Mouse (Mus musculus): ENCODE data around the gene Pcbp1. TPM values are rescaled to one million over a fixed set of nuclear protein-coding genes. Genes with fewer than 3 reads are reported as not detected.
A peak's percentile ranks its signal among the peaks of the same experiment; 100 is the strongest.

Gene Pcbp1
- polyA plus RNA-seq, 1 experiment from 2014 or later, result 192 TPM

GRCm38 (mm10) chr6:86547880-86548367 lies 21.8 kb upstream of the Pcbp1 start:
- 39% methylated on average over 8 of the region's 8 CpGs for WGBS
- peaks cover 10% of the 10 kb centered on the region; the same call in 1 of the 2 replicates for H3K36me3 ChIP-seq (ENCODE audit: control insufficient read depth, insufficient read depth, low read length)
- no peak overlapping the region for H3K4me2 ChIP-seq (ENCODE audit: low read depth, low read length)
- H3K4me3 ChIP-seq (ENCODE audit: low read length), result no peak overlapping the region
- ATAC-seq (ENCODE audit: low read depth), result peak; percentile 87
- no peaks in the 10 kb centered on the region for H3K4me1 ChIP-seq (replicated peaks; ENCODE audit: control insufficient read depth, insufficient read depth, low read length)
- H3K27ac ChIP-seq (ENCODE audit: low read length), result peak overlapping the region; percentile 58
- H3K27me3 ChIP-seq (ENCODE audit: control insufficient read depth, insufficient read depth, low read depth, low read length), result no peaks in the 10 kb centered on the region
- no peak overlapping the region for H3K9ac ChIP-seq (ENCODE audit: low read length)
- no peaks in the 10 kb centered on the region for H3K9me3 ChIP-seq (ENCODE audit: control insufficient read depth, low read length)

GRCm38 (mm10) chr6:86547228-86547755 lies 21.2 kb upstream of the Pcbp1 start:
- Histone ChIP-seq H3K9me3 (ENCODE audit: control insufficient read depth, low read length) (no peaks in the 10 kb centered on the region), H3K4me2 (ENCODE audit: low read depth, low read length) (no peak overlapping the region), H3K9ac (ENCODE audit: low read length) (no peak overlapping the region), H3K27ac (ENCODE audit: low read length) (peak overlapping the region; percentile 1; the same call in 1 of the 2 replicates), H3K36me3 (ENCODE audit: control insufficient read depth, insufficient read depth, low read length) (peaks cover 10% of the 10 kb centered on the region; the same call in 1 of the 2 replicates), H3K4me1 (replicated peaks; ENCODE audit: control insufficient read depth, insufficient read depth, low read length) (no peaks in the 10 kb centered on the region), H3K4me3 (ENCODE audit: low read length) (no peak overlapping the region), H3K27me3 (ENCODE audit: control insufficient read depth, insufficient read depth, low read depth, low read length) (no peaks in the 10 kb centered on the region)
- WGBS, result 71% methylated on average over 1 of the region's 1 CpGs
- ATAC-seq (ENCODE audit: low read depth), result no peak

GRCm38 (mm10) chr6:86545236-86545635 lies 19.1 kb upstream of the Pcbp1 start:
- no peak overlapping the region for H3K9ac ChIP-seq (ENCODE audit: low read length)
- no peak for ATAC-seq (ENCODE audit: low read depth)
- no peaks in the 10 kb centered on the region for H3K4me1 ChIP-seq (replicated peaks; ENCODE audit: control insufficient read depth, insufficient read depth, low read length)
- H3K4me2 ChIP-seq (ENCODE audit: low read depth, low read length), result no peak overlapping the region
- H3K27ac ChIP-seq (ENCODE audit: low read length), result no peak overlapping the region
- 48% methylated on average over 4 of the region's 4 CpGs for WGBS
- no peaks in the 10 kb centered on the region for H3K27me3 ChIP-seq (ENCODE audit: control insufficient read depth, insufficient read depth, low read depth, low read length)
- no peaks in the 10 kb centered on the region for H3K9me3 ChIP-seq (ENCODE audit: control insufficient read depth, low read length)
- H3K36me3 ChIP-seq (ENCODE audit: control insufficient read depth, insufficient read depth, low read length), result peaks cover 12% of the 10 kb centered on the region
- no peak overlapping the region for H3K4me3 ChIP-seq (ENCODE audit: low read length)

- H3K4me3 ChIP-seq (ENCODE audit: low read length), result no peak overlapping the region
- peaks cover 14% of the 10 kb centered on the region for H3K36me3 ChIP-seq (ENCODE audit: control insufficient read depth, insufficient read depth, low read length)
- H3K27ac ChIP-seq (ENCODE audit: low read length), result no peak overlapping the region
- H3K27me3 ChIP-seq (ENCODE audit: control insufficient read depth, insufficient read depth, low read depth, low read length), result no peaks in the 10 kb centered on the region
- 89% methylated on average over 3 of the region's 3 CpGs for WGBS
- ATAC-seq (ENCODE audit: low read depth), result no peak
- H3K4me2 ChIP-seq (ENCODE audit: low read depth, low read length), result no peak overlapping the region
- H3K4me1 ChIP-seq (replicated peaks; ENCODE audit: control insufficient read depth, insufficient read depth, low read length), result no peaks in the 10 kb centered on the region
- H3K9me3 ChIP-seq (ENCODE audit: control insufficient read depth, low read length), result no peaks in the 10 kb centered on the region
- H3K9ac ChIP-seq (ENCODE audit: low read length), result no peak overlapping the region
Observed at GRCm38 (mm10) chr6:86543869-86544268, 17.7 kb upstream of the Pcbp1 start.

- Histone ChIP-seq H3K27me3 (ENCODE audit: control insufficient read depth, insufficient read depth, low read depth, low read length) (no peaks in the 10 kb centered on the region), H3K4me1 (replicated peaks; ENCODE audit: control insufficient read depth, insufficient read depth, low read length) (no peaks in the 10 kb centered on the region), H3K27ac (ENCODE audit: low read length) (no peak overlapping the region), H3K36me3 (ENCODE audit: control insufficient read depth, insufficient read depth, low read length) (peaks cover 14% of the 10 kb centered on the region), H3K9me3 (ENCODE audit: control insufficient read depth, low read length) (no peaks in the 10 kb centered on the region), H3K4me3 (ENCODE audit: low read length) (no peak overlapping the region), H3K4me2 (ENCODE audit: low read depth, low read length) (no peak overlapping the region), H3K9ac (ENCODE audit: low read length) (no peak overlapping the region)
- no peak for ATAC-seq (ENCODE audit: low read depth)
- WGBS, result 98% methylated on average over 13 of the region's 13 CpGs
Observed at GRCm38 (mm10) chr6:86543060-86543459, 16.9 kb upstream of the Pcbp1 start.

- Histone ChIP-seq H3K27me3 (ENCODE audit: control insufficient read depth, insufficient read depth, low read depth, low read length) (no peaks in the 10 kb centered on the region), H3K4me2 (ENCODE audit: low read depth, low read length) (no peak overlapping the region), H3K9ac (ENCODE audit: low read length) (no peak overlapping the region), H3K4me1 (replicated peaks; ENCODE audit: control insufficient read depth, insufficient read depth, low read length) (no peaks in the 10 kb centered on the region), H3K36me3 (ENCODE audit: control insufficient read depth, insufficient read depth, low read length) (peaks cover 14% of the 10 kb centered on the region), H3K9me3 (ENCODE audit: control insufficient read depth, low read length) (no peaks in the 10 kb centered on the region), H3K27ac (ENCODE audit: low read length) (no peak overlapping the region), H3K4me3 (ENCODE audit: low read length) (no peak overlapping the region)
- 73% methylated on average over 2 of the region's 2 CpGs for WGBS
- no peak for ATAC-seq (ENCODE audit: low read depth)
Observed at GRCm38 (mm10) chr6:86541650-86542049, 15.5 kb upstream of the Pcbp1 start.

GRCm38 (mm10) chr6:86528451-86528785 lies 2.3 kb upstream of the Pcbp1 start:
- peaks cover 21% of the 10 kb centered on the region for H3K36me3 ChIP-seq (ENCODE audit: control insufficient read depth, insufficient read depth, low read length)
- no peak for ATAC-seq (ENCODE audit: low read depth)
- no peaks in the 10 kb centered on the region for H3K27me3 ChIP-seq (ENCODE audit: control insufficient read depth, insufficient read depth, low read depth, low read length)
- no peak overlapping the region for H3K9ac ChIP-seq (ENCODE audit: low read length)
- H3K27ac ChIP-seq (ENCODE audit: low read length), result no peak overlapping the region
- 71% methylated on average over 1 of the region's 1 CpGs for WGBS
- H3K4me3 ChIP-seq (ENCODE audit: low read length), result no peak overlapping the region
- no peak overlapping the region for H3K4me2 ChIP-seq (ENCODE audit: low read depth, low read length)
- H3K4me1 ChIP-seq (replicated peaks; ENCODE audit: control insufficient read depth, insufficient read depth, low read length), result peaks cover 15% of the 10 kb centered on the region
- H3K9me3 ChIP-seq (ENCODE audit: control insufficient read depth, low read length), result no peaks in the 10 kb centered on the region

- peak overlapping the region; percentile 100 for H3K27ac ChIP-seq (ENCODE audit: low read length)
- peak overlapping the region; percentile 98 for H3K4me3 ChIP-seq (ENCODE audit: low read length)
- peak overlapping the region; percentile 89 for H3K4me2 ChIP-seq (ENCODE audit: low read depth, low read length)
- 76% methylated on average over 1 of the region's 4 CpGs for WGBS
- H3K4me1 ChIP-seq (replicated peaks; ENCODE audit: control insufficient read depth, insufficient read depth, low read length), result peaks cover 20% of the 10 kb centered on the region
- H3K36me3 ChIP-seq (ENCODE audit: control insufficient read depth, insufficient read depth, low read length), result peaks cover 19% of the 10 kb centered on the region
- H3K27me3 ChIP-seq (ENCODE audit: control insufficient read depth, insufficient read depth, low read depth, low read length), result no peaks in the 10 kb centered on the region
- ATAC-seq (ENCODE audit: low read depth), result no peak
- peak overlapping the region; percentile 97 for H3K9ac ChIP-seq (ENCODE audit: low read length)
- no peaks in the 10 kb centered on the region for H3K9me3 ChIP-seq (ENCODE audit: control insufficient read depth, low read length)
Observed at GRCm38 (mm10) chr6:86527766-86528450, 1.8 kb upstream of the Pcbp1 start.

GRCm38 (mm10) chr6:86526961-86527740 lies 1.0 kb upstream of the Pcbp1 start:
- peaks cover 25% of the 10 kb centered on the region for H3K4me1 ChIP-seq (replicated peaks; ENCODE audit: control insufficient read depth, insufficient read depth, low read length)
- H3K4me2 ChIP-seq (ENCODE audit: low read depth, low read length), result peak overlapping the region; percentile 89
- H3K27me3 ChIP-seq (ENCODE audit: control insufficient read depth, insufficient read depth, low read depth, low read length), result no peaks in the 10 kb centered on the region
- no peaks in the 10 kb centered on the region for H3K9me3 ChIP-seq (ENCODE audit: control insufficient read depth, low read length)
- H3K9ac ChIP-seq (ENCODE audit: low read length), result peak overlapping the region; percentile 97
- whole genome bisulfite sequencing, result 5% methylated on average over 48 of the region's 49 CpGs
- peak; percentile 66 for ATAC-seq (ENCODE audit: low read depth)
- peaks cover 18% of the 10 kb centered on the region for H3K36me3 ChIP-seq (ENCODE audit: control insufficient read depth, insufficient read depth, low read length)
- H3K27ac ChIP-seq (ENCODE audit: low read length), result peak overlapping the region; percentile 100
- peak overlapping the region; percentile 98 for H3K4me3 ChIP-seq (ENCODE audit: low read length)

Measured in lung, embryonic 16.5 days (tissue).